Mouse (Mus musculus) brain, embryonic 14.5 days (tissue): ENCODE measurements around the gene Naa20. TPM values are rescaled to one million over a fixed set of nuclear protein-coding genes. Genes with fewer than 3 reads are reported as not detected.

Source experiments
- DNase-seq: peaks from one replicate; pipeline ENCODE4 v3.0.0-alpha.2; 2011; ENCODE audit warnings: low read depth
- CTCF ChIP-seq: fragments of 200-500 bp; IDR thresholded peaks from 2 replicates; pipeline ENCODE4 v1.5.1; 2012; ENCODE audit warnings: inconsistent platforms, mild to moderate bottlenecking, moderate library complexity, borderline replicate concordance; ENCODE audit not compliant: insufficient read depth, insufficient read length; ENCODE audit errors: extremely low read depth
- POLR2A ChIP-seq: fragments of 200-500 bp; IDR thresholded peaks from 2 replicates; pipeline ENCODE4 v1.6.1; 2012; ENCODE audit warnings: mild to moderate bottlenecking, inconsistent platforms, borderline replicate concordance; ENCODE audit not compliant: poor library complexity, insufficient read depth, insufficient read length, severe bottlenecking; ENCODE audit errors: extremely low read depth
- polyA plus RNA-seq: library from polyadenylated mRNA; depleted of rRNA; stranded (reverse); fragments of >200 nt; gene quantifications from 2 replicates; pipeline ENCODE4 v1.2.3, GENCODE M21; 2012; rRNA removed

Gene Naa20
- polyA plus RNA-seq, 1 experiment: 62.6 TPM

GRCm38 (mm10) chr2:145941403-145941802 lies 39.5 kb downstream of the Naa20 start:
- TF ChIP-seq CTCF (no peak), POLR2A (no peak)
- DNase-seq: no peak

DNA sequence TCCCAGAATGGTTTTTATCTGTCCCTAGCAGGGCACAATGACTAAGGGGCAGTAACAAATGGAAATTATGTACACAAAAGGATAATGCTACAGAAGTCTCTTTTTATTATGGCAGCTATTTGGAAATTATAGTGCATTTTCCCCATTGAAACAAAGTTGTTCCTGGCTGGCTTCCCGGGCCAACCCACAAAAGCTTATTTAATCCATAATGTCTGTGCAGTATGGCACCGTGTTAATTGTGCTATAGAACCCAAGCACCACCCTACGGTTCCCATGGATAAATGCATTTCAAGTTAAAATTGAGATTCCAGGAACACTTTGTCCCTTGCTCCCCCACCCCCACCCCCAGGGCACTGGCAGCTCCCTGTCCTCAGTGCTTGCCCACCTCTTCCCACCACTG lies 42.4 kb downstream of the Naa20 start:
- peak; percentile 42 for DNase-seq
- TF ChIP-seq POLR2A (no peak), CTCF (no peak)

GRCm38 (mm10) chr2:145948402-145948954 lies 46.6 kb downstream of the Naa20 start:
- TF ChIP-seq CTCF (no peak), POLR2A (no peak)

DNA sequence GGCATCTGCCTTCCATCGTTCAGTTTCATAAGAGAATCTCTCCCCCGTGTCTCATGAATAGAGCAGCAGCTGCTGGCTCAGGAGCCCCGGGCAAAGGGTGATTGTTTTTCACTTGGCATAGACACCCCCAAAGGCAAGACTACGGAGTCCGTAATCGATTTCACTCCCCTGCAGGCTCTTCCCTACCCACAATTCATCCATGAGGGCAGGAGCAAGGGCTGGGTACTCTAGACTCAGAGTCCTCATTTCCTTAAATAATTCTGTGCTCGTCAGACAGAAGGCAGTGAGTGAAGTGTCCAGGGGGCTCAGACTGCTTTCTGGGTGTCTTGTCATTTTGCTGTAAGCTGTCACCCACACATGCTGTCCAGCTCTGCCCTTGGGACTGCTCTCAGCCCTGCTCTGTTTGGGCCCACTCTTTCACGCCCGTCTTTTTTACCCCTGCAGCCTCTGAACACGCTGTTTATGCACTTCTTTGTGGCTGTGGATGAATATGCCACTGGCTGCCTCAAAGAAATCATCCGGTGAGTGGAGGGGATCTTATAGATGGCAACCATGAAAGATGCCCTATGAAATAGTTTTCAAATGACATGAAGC lies 47.7 kb downstream of the Naa20 start:
- no peak for TF ChIP-seq CTCF
- no peak for TF ChIP-seq POLR2A

More at GRCm38 (mm10) chr2:145948402-145948954, 46.6 kb downstream of the Naa20 start:
- no peak for DNase-seq

DNA sequence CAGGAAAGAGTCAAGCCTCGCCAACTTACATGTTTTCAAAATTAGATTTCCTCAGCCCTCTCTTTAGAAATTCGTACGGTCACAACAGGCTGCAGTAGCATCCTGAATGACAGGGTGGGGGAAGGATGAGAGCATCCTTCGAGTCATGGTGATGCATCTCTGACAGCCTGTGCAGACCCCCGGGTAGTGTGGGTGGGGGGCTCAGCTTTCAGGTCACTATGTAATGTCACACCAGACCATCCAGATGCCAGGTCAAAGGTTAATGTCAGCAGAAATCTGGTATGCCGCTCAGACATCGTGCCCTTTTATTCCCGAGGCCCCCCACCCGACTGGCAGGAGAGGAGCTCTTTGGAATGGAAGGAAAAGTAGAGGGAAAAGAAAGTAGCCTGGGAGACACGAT lies 48.3 kb downstream of the Naa20 start:
- DNase-seq: no peak
- TF ChIP-seq POLR2A (no peak), CTCF (no peak)

More for the DNA sequence above, 47.7 kb downstream of the Naa20 start:
- DNase-seq: peak; percentile 57

GRCm38 (mm10) chr2:145952726-145953125 lies 50.8 kb downstream of the Naa20 start:
- TF ChIP-seq POLR2A: no peak
- TF ChIP-seq CTCF: no peak
- no peak for DNase-seq

DNA sequence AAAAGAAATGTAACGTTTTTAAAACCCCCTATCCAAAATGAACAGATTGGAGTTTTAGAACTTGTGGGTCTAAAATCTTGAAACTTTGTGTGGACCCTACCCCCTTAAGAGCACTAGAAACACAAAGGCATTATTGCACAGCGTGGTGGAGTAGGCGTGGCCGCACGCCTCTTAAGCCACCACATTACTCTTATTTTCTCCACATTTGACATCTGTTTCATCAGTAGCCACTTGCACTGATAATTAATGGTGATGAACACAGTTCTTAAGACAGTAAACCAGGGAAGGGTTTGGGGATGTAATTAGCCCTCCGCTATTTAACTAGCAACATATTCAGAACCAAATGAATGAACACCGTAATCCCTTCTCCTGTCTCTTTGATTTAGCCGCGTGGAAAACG lies 53.9 kb downstream of the Naa20 start:
- TF ChIP-seq POLR2A (no peak), CTCF (no peak)
- peak; percentile 68 for DNase-seq

GRCm38 (mm10) chr2:145956318-145956717 lies 54.4 kb downstream of the Naa20 start:
- TF ChIP-seq POLR2A (no peak), CTCF (no peak)
- no peak for DNase-seq

DNA sequence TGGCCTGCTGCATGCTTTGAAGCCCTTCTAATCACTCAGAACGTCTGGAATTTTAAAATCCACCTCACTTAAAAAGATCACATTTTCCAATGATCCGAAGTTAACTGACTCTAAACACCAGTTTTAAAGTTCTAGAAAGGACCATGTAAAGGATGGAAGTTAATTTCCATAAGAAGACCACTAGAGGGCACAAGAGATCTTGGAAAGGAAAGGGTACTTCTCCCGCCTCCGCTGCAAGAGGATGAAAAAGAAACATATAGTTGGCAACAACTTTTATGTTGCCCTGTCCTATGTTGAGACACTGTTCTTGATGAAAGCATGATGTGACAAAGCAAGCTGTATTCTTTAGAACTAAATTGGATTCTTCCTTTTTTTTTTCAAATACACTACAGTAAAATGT lies 55.6 kb downstream of the Naa20 start:
- peak; percentile 86 for DNase-seq
- TF ChIP-seq POLR2A (no peak), CTCF (peak; percentile 53; the same call in 1 of the 2 replicates)

DNA sequence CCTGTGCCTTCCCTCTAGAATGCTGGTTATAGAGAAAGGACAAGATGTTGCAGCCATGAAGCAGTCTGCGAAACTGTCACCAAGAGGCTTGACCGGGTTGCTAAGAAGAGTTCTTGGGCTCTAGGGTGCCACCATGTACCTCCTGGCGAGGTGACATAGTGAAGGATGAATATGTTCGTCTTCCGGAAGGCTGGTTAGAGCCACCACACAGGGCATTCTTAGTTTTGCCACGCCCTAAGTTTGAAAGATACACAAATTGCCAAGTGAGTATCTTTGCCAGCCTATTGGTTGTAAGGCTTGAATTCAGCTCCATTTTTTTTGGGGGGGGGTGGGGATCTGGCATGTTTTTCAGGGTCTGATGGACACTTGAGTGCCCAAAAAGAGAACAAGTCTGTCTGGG lies 56.2 kb downstream of the Naa20 start:
- no peak for DNase-seq
- no peak for TF ChIP-seq CTCF
- TF ChIP-seq POLR2A: no peak

- TF ChIP-seq CTCF (no peak), POLR2A (no peak)
- DNase-seq: peak; percentile 37
These were observed 56.7 kb downstream of the Naa20 start for GRCm38 (mm10) chr2:145958551-145958950.

- peak; percentile 36 for DNase-seq
- TF ChIP-seq POLR2A (no peak), CTCF (no peak)
These were observed 60.0 kb downstream of the Naa20 start for GRCm38 (mm10) chr2:145961861-145962260.

Other genes with a start within 250 kb of the Naa20 start
- 7.0 and 12.0 TPM in 2 replicates for gene Rin2, start 226.9 kb upstream of the Naa20 start, polyA plus RNA-seq
- 2.1 and 2.9 TPM in 2 replicates for gene Cfap61, start 32.7 kb downstream of the Naa20 start, polyA plus RNA-seq
- 17.3 and 17.7 TPM in 2 replicates for gene Crnkl1, start 32.9 kb downstream of the Naa20 start, polyA plus RNA-seq